Mouse (Mus musculus) brain, embryonic 14.5 days (tissue): ENCODE measurements around the gene Cdc42ep2.

ENCODE experiments used
- CTCF ChIP-seq: fragments of 200-500 bp; IDR thresholded peaks from 2 replicates; pipeline ENCODE4 v1.5.1; 2012; ENCODE audit warnings: inconsistent platforms, mild to moderate bottlenecking, moderate library complexity, borderline replicate concordance; ENCODE audit not compliant: insufficient read depth, insufficient read length; ENCODE audit errors: extremely low read depth
- POLR2A ChIP-seq: fragments of 200-500 bp; IDR thresholded peaks from 2 replicates; pipeline ENCODE4 v1.6.1; 2012; ENCODE audit warnings: mild to moderate bottlenecking, inconsistent platforms, borderline replicate concordance; ENCODE audit not compliant: poor library complexity, insufficient read depth, insufficient read length, severe bottlenecking; ENCODE audit errors: extremely low read depth

DNA sequence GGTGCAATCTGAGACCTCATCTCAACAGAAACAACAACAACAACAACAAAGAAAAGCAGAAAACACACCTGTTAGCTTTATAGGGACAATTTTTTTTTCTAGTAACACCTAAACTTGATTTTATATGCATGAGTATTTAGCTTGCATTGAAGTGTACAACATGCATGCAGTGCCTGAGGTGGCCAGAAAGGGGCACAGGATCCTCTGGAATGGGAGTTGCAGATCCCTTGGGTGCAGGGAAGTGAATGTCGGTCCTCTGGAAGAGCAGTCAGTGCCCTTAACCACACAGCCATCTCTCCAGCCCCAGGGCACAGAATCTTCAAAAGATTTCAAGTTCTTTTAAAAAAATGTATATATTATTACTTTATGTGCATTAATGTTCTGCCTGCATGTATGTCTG, 38.0 kb upstream of the Cdc42ep2 start:
- no peak for TF ChIP-seq POLR2A
- no peak for TF ChIP-seq CTCF
